21 mouse cellular contexts compared by ENCODE assay signal in the genomic region with DNA sequence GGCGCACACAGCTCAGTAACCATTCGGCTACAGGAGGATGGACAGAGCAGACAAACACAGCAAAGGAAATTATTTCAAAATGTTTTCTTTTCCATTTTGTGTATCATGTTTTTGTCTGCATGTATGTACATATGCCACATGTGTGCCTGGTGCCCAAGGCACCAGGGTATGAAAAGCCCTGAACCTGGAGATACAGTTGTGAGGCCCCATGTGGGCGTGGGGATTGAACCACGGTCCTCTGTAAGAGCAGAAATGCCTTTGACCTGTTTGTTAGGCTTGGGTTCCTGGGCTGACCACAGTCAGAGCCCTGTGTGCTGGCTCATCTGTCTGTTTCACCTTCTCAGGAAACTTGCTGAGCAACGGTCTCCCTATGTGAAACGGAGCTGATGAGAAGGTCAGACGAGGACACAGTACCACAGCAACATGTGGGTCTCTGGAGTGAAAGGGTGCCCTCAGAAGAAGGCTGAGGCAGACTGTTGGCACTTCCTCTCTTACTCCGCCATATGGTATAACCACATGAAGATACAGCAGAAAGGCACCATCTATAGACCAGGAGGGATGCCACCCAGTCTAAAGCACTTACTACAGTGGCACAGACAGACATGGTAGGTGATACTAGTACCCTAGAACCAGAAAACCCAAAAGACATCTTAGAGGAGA. TPM values are rescaled to one million over a fixed set of nuclear protein-coding genes. Genes with fewer than 3 reads are reported as not detected.
DNase-seq lines count a peak whose midpoint lies in the region; ATAC-seq lines count a peak whose summit lies in the region.
"Had no signal": no experiment of that assay in that cellular context is flagged by ENCODE, and none has a peak within 500 bp of the region (broad histone marks: within the 10 kb centered on the region; RNA-seq: fewer than 3 reads in every experiment).

No protein-coding gene starts in this region.

- no peaks in the 10 kb centered on the region for H3K27me3 ChIP-seq in midbrain, embryonic 16.5 days (ENCODE audit: control insufficient read depth, insufficient read depth, low read depth, low read length)
- H3K27me3 ChIP-seq in midbrain, embryonic 10.5 days (ENCODE audit: low read depth, poor library complexity, severe bottlenecking) = no peaks in the 10 kb centered on the region
- H3K27me3 ChIP-seq: limb, embryonic 12.5 days had no signal

- no peak overlapping the region for H3K9ac ChIP-seq in midbrain, embryonic 16.5 days (ENCODE audit: low read depth, low read length)
- H3K9ac ChIP-seq: limb, embryonic 12.5 days; liver, postnatal 0 days had no signal

- H3K36me3 ChIP-seq in midbrain, embryonic 16.5 days (ENCODE audit: control insufficient read depth, insufficient read depth, low read length) = no peaks in the 10 kb centered on the region; the same call in 1 of the 2 replicates
- peaks cover 60% of the 10 kb centered on the region for H3K36me3 ChIP-seq in midbrain, embryonic 10.5 days

- no peaks in the 10 kb centered on the region for H3K9me3 ChIP-seq in midbrain, embryonic 16.5 days (replicated peaks; ENCODE audit: control insufficient read depth, low read length, poor library complexity, severe bottlenecking)
- H3K9me3 ChIP-seq in midbrain, embryonic 10.5 days (replicated peaks) = no peaks in the 10 kb centered on the region; the same call in 1 of the 2 replicates
- H3K9me3 ChIP-seq: heart, embryonic 10.5 days had no signal

- H3K4me2 ChIP-seq in midbrain, embryonic 16.5 days (ENCODE audit: low read length) = no peak overlapping the region
- H3K4me2 ChIP-seq: limb, embryonic 12.5 days had no signal

- WGBS in midbrain, embryonic 16.5 days = 93% methylated on average over 8 of the region's 8 CpGs
- whole genome bisulfite sequencing in midbrain, embryonic 10.5 days = 90% methylated on average over 8 of the region's 8 CpGs

- no peaks in the 10 kb centered on the region for H3K4me1 ChIP-seq in midbrain, embryonic 16.5 days (ENCODE audit: control insufficient read depth, insufficient read depth, low read length)
- H3K4me1 ChIP-seq in midbrain, embryonic 10.5 days = no peaks in the 10 kb centered on the region
- H3K4me1 ChIP-seq: limb, embryonic 12.5 days had no signal

- no peak overlapping the region for H3K27ac ChIP-seq in midbrain, embryonic 16.5 days (ENCODE audit: low read length)
- no peak overlapping the region for H3K27ac ChIP-seq in midbrain, embryonic 10.5 days (replicated peaks)
- H3K27ac ChIP-seq: heart, embryonic 10.5 days; limb, embryonic 12.5 days had no signal

- DNase-seq in cerebellum, postnatal 14 days = no peak
- DNase-seq in midbrain, embryonic 10.5 days (ENCODE audit: low spot score) = no peak
- DNase-seq in thymus, postnatal 36 days = peak; percentile 30 to 48
- no peak for DNase-seq in gastrocnemius, postnatal 4 days (ENCODE audit: low spot score in 2 of 2)
- no peak for DNase-seq in urinary bladder, postnatal 14 days (ENCODE audit: low spot score)
- DNase-seq: adrenal gland, postnatal 14 days; cerebellum, adult 11 months; embryo, embryonic 11 days; heart, postnatal 4 days; kidney, postnatal 25 days; layer of hippocampus, postnatal 36 days; liver, postnatal 0 days; lung, postnatal 4 days; right cerebral cortex, postnatal 25 days had no signal

- no peak overlapping the region for H3K4me3 ChIP-seq in midbrain, embryonic 16.5 days (ENCODE audit: low read depth, low read length)
- H3K4me3 ChIP-seq in midbrain, embryonic 10.5 days = no peak overlapping the region
- H3K4me3 ChIP-seq: heart, embryonic 10.5 days; limb, embryonic 12.5 days; myocyte had no signal

- ATAC-seq in cerebellum, adult (ENCODE audit: insufficient number of reproducible peaks, low FRiP score, low TSS enrichment) = peak; percentile 75
- ATAC-seq in midbrain, embryonic 16.5 days = 0 out of 2 replicates have a peak, but pooled peaks have one; percentile 25
- ATAC-seq in megakaryocyte-erythroid progenitor cell, adult 5-6 weeks (replicated peaks; ENCODE audit: low FRiP score, low TSS enrichment, poor library complexity, severe bottlenecking) = peak; percentile 73
- ATAC-seq: intestine, postnatal 0 days; liver, postnatal 0 days had no signal

RNA-seq across cellular contexts. Expression of a gene that starts 23.7 kb away (rescaled TPM):
- 40.8 and 45.2 TPM in 2 replicates for polyA plus RNA-seq in midbrain, embryonic 16.5 days (2015; fragmentation: Nextera tagmentation; extraction: Ambion mirVana)
- 75.1 and 75.7 TPM in 2 replicates for polyA plus RNA-seq in midbrain, embryonic 10.5 days (2016; fragmentation: Nextera tagmentation; extraction: Ambion mirVana)
- 87.0 and 108 TPM in 2 replicates for total RNA-seq in megakaryocyte-erythroid progenitor cell, adult 5-6 weeks (2014; fragmentation: Nextera tagmentation)
- 117 and 119 TPM in 2 replicates for total RNA-seq in megakaryocyte-erythroid progenitor cell, adult 5-6 weeks (2017)
- 10 to 100 TPM; 91.7 to 99.7 TPM for total RNA-seq in gastrocnemius, postnatal 4 days (2021)

Comparison
In these comparisons a context has a peak if more than half of its experiments do, and no peak if none do; other contexts are left out.
1. ATAC-seq: peak in every context shown above with its lines; median percentile 75 in cerebellum, adult; 73 in megakaryocyte-erythroid progenitor cell, adult 5-6 weeks; 25 in midbrain, embryonic 16.5 days.
2. DNase-seq: peak in thymus, postnatal 36 days (2 of 2); none in cerebellum, postnatal 14 days (0 of 2), midbrain, embryonic 10.5 days (single experiment), gastrocnemius, postnatal 4 days (0 of 2) and urinary bladder, postnatal 14 days (single experiment).